Mouse (Mus musculus) small intestine, adult 2 months (tissue): ENCODE measurements around the gene Apof.
"Not testable (repeated sequence)": the region's sequence is repeated elsewhere in the genome, so short reads cannot be mapped to it uniquely, and the experiment has no call there.

Experiments
- CTCF ChIP-seq: fragments of 200-500 bp; IDR thresholded peaks from 2 replicates; pipeline ENCODE4 v1.5.1; 2012; ENCODE audit warnings: low read depth, mild to moderate bottlenecking, control low read depth, inconsistent platforms, low read length, moderate library complexity, mixed read lengths; ENCODE audit not compliant: insufficient replicate concordance, insufficient read length; ENCODE audit errors: extremely low read depth
- POLR2A ChIP-seq: fragments of 200-500 bp; IDR thresholded peaks from 2 replicates; pipeline ENCODE4 v1.6.1; 2012; ENCODE audit warnings: low read depth, mild to moderate bottlenecking, control low read depth, inconsistent platforms, low read length, moderate library complexity

DNA sequence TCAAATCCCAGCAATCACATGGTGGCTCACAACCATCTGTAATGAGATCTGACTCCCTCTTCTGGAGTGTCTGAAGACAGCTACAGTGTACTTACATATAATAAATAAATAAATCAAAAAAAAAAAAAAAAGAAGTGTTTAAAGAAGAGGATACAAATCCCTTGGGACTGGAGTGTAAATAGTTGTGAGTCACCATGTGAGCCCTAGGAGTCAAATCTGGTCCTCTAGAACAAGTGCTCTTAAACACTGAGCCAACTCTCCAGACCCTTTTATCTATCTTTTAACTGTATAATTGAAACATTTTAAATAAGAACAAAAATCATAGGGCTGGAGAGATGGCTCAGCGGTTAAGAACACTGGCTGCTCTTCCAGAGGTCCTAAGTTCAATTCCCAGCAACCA, 6.9 kb downstream of the Apof start:
- TF ChIP-seq CTCF, POLR2A: not testable (repeated sequence)
